Mouse (Mus musculus) stomach, embryonic 15.5 days (tissue): ENCODE measurements at regions not wholly inside any gene's neighbourhood (a gene's known extent, or its start where the extent isn't known, plus 50 kb on each side); places are given as distances from the start of the nearest gene placed in this dataset.

Source experiments
- ATAC-seq: fragments of 200-750 bp; cut with Nextera tagmentation; 2 replicates; pipeline ENCODE4 v1.8.0; 2017; ENCODE audit warnings: low read depth, moderate number of reproducible peaks, moderate TSS enrichment; ENCODE audit not compliant: insufficient read depth, low FRiP score
- H3K27ac ChIP-seq: fragments of 300-500 bp; sonication (generic); 2 replicates; pipeline ENCODE4 v1.5.1; 2015; ENCODE audit warnings: mild to moderate bottlenecking, inconsistent platforms
- H3K27me3 ChIP-seq: fragments of 300-500 bp; sonication (generic); replicated peaks from 2 replicates; pipeline ENCODE4 v1.6.1; 2015; ENCODE audit warnings: inconsistent platforms
- H3K36me3 ChIP-seq: fragments of 300-500 bp; sonication (generic); 2 replicates; pipeline ENCODE4 v1.6.1; 2015; ENCODE audit warnings: inconsistent platforms
- H3K4me1 ChIP-seq: fragments of 300-500 bp; sonication (generic); 2 replicates; pipeline ENCODE4 v1.6.1; 2015; ENCODE audit warnings: inconsistent platforms
- H3K4me2 ChIP-seq: fragments of 300-500 bp; sonication (generic); 2 replicates; pipeline ENCODE4 v1.6.1; 2015; ENCODE audit warnings: mild to moderate bottlenecking, inconsistent platforms
- H3K4me3 ChIP-seq: fragments of 300-500 bp; sonication (generic); replicated peaks from 2 replicates; pipeline ENCODE4 v1.5.1; 2015; ENCODE audit warnings: inconsistent platforms
- H3K9ac ChIP-seq: fragments of 300-500 bp; sonication (generic); 2 replicates; pipeline ENCODE4 v1.6.1; 2015; ENCODE audit warnings: inconsistent platforms
- H3K9me3 ChIP-seq: fragments of 300-500 bp; sonication (generic); 2 replicates; pipeline ENCODE4 v1.6.1; 2016; ENCODE audit warnings: inconsistent platforms
- WGBS: fragments of 180-500 bp; shearing (Covaris S2); methylation state at CpG from one replicate; pipeline ENCODE4 v1.1.7; 2015; 5-methylcytosine and 5-hydroxymethylcytosine counted together

DNA sequence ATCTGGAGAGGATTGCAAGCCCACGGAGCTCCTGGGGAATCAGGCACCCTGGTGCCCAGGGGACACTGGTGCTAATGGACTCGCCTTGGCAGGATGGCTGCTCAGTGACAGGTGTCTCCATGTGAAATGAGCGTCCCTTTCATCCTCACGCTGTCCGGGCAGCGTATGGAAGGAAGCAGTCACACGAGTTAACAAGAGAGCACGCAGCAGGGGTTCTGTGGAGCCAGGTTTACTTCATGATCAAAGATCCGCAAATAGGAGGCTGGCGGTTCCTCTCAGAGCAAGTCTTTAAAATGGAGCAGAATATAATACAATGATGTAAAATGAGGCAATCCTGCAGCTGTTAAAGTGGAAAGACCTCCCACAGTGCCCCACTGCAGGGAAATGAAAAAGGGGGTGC, 276.8 kb downstream of the Matn1 start:
- no peak overlapping the region for H3K4me3 ChIP-seq
- no peak overlapping the region for H3K27ac ChIP-seq
- H3K27me3 ChIP-seq: no peaks in the 10 kb centered on the region
- H3K9ac ChIP-seq: no peak overlapping the region
- H3K4me1 ChIP-seq: no peaks in the 10 kb centered on the region
- no peak overlapping the region for H3K4me2 ChIP-seq
- no peaks in the 10 kb centered on the region for H3K9me3 ChIP-seq
- no peaks in the 10 kb centered on the region for H3K36me3 ChIP-seq
- WGBS: 81% methylated on average over 10 of the region's 10 CpGs
- ATAC-seq: no peak

DNA sequence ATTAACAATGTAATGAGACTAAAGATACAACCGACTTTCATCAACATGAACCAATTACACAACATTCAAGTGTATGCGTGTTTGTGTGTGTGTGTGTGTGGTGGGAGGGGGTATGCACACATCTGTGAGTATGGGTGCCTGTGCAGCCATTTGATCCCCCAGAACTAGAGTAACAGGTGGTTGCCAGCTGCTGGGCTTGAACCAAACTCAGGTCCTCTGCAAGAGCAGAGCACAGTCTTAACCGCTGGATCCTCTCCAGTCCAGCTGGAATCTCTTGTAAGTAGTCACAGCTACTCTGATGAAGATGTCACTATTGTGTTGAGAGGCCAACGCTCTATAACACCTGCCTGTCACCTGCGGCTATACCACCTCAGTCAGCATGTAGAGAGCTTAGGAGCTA, 286.2 kb downstream of the Matn1 start:
- no peaks in the 10 kb centered on the region for H3K9me3 ChIP-seq
- no peaks in the 10 kb centered on the region for H3K27me3 ChIP-seq
- ATAC-seq: no peak
- no peak overlapping the region for H3K27ac ChIP-seq
- no peak overlapping the region for H3K4me3 ChIP-seq
- H3K9ac ChIP-seq: no peak overlapping the region
- H3K4me2 ChIP-seq: no peak overlapping the region
- no peaks in the 10 kb centered on the region for H3K4me1 ChIP-seq
- no peaks in the 10 kb centered on the region for H3K36me3 ChIP-seq
- 87% methylated on average over 5 of the region's 5 CpGs for whole genome bisulfite sequencing

DNA sequence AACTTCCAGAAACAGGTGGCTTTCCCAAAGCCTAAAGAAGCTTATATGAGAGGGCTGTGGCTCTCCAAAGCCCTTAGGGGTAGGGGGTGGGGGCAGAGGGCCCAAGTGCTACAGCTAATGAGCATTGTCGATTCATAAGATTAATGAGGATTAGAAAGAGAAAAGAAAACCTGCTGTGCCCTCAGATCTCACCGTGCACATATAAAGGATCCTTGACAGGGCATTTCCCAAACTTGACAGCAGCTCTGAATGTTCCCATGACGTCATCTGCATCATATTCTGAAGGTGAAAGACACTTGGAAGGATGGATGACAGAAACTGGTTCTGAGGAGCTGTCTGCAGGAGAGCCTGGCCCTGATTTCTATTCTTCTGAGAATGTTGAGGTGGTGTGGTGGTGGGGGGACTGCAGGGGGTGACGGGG, 292.4 kb downstream of the Matn1 start:
- Histone ChIP-seq H3K27ac (no peak overlapping the region), H3K36me3 (no peaks in the 10 kb centered on the region), H3K9ac (no peak overlapping the region), H3K4me3 (no peak overlapping the region), H3K4me2 (no peak overlapping the region), H3K27me3 (no peaks in the 10 kb centered on the region), H3K4me1 (no peaks in the 10 kb centered on the region), H3K9me3 (no peaks in the 10 kb centered on the region)
- WGBS: 41% methylated on average over 4 of the region's 4 CpGs
- ATAC-seq: no peak

DNA sequence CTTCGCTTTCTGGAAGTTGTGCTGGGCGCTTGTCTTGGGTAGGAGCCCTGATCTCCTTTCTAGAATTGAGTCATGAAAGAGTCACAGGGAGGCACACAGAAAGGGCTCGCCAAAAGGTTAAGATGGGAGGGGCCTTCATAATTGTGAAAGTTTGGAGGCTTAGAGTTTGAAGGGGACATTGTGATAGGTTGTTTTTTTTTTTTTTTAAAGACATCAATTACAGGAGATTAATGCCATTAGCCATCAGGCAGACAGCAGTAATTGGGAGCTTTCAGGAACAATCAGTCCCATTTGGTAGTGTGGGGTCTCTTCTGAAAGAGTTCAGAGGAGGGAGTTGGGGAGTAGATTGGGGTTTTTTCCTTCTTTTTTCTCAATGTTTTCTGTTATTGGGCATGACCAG, 294.4 kb downstream of the Matn1 start:
- Histone ChIP-seq H3K9me3 (no peaks in the 10 kb centered on the region), H3K4me1 (no peaks in the 10 kb centered on the region), H3K9ac (no peak overlapping the region), H3K36me3 (no peaks in the 10 kb centered on the region), H3K27me3 (no peaks in the 10 kb centered on the region; the same call in 1 of the 2 replicates), H3K4me2 (no peak overlapping the region), H3K27ac (no peak overlapping the region), H3K4me3 (no peak overlapping the region)
- no peak for ATAC-seq
- 74% methylated on average over 3 of the region's 3 CpGs for whole genome bisulfite sequencing

DNA sequence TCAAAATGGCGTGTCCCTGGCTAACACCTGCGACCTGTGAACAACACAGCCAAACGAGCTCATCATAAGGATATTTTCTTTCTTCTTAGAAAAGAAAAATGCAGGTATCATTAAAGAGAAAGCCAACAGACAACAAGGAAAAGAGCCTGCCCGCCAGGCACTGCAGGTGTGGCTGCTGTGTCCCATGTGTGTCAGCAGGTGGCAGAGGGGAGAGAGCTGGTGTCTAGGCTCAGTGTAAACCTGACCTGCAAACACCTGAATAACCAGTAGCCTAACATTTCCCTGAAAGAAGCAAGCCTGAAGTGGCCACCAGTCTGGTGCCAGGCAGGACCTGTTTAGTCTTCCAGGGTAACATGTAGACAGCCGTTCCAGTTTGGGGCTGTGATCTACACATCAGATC, 294.9 kb downstream of the Matn1 start:
- Histone ChIP-seq H3K4me3 (no peak overlapping the region), H3K9me3 (no peaks in the 10 kb centered on the region), H3K36me3 (no peaks in the 10 kb centered on the region), H3K27me3 (no peaks in the 10 kb centered on the region; the same call in 1 of the 2 replicates), H3K4me2 (no peak overlapping the region), H3K9ac (no peak overlapping the region), H3K4me1 (no peaks in the 10 kb centered on the region), H3K27ac (no peak overlapping the region)
- WGBS: 73% methylated on average over 5 of the region's 5 CpGs
- no peak for ATAC-seq

DNA sequence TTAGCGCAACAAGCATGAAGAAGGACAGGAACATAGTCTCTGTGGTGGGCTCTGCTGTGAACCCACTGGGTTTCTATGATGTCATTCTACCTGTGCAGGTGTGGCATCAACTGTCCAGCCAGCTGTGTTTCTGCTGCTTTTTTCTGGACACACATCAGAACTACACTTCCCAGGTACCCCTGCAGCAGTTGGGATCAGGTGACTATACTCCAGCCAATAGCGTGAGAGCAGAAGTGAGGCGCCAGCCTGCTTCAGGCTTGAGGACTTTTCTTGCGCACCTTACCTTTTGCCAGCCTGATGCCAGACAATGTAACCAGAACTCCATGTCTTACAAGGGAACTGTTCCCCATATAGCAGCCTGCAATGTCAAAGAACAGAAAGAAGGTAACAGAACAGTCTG, 296.3 kb downstream of the Matn1 start:
- Histone ChIP-seq H3K4me1 (no peaks in the 10 kb centered on the region), H3K4me2 (no peak overlapping the region), H3K4me3 (no peak overlapping the region), H3K9ac (no peak overlapping the region), H3K27me3 (no peaks in the 10 kb centered on the region; the same call in 1 of the 2 replicates), H3K27ac (no peak overlapping the region), H3K36me3 (no peaks in the 10 kb centered on the region), H3K9me3 (no peaks in the 10 kb centered on the region)
- no peak for ATAC-seq
- 73% methylated on average over 4 of the region's 4 CpGs for WGBS

DNA sequence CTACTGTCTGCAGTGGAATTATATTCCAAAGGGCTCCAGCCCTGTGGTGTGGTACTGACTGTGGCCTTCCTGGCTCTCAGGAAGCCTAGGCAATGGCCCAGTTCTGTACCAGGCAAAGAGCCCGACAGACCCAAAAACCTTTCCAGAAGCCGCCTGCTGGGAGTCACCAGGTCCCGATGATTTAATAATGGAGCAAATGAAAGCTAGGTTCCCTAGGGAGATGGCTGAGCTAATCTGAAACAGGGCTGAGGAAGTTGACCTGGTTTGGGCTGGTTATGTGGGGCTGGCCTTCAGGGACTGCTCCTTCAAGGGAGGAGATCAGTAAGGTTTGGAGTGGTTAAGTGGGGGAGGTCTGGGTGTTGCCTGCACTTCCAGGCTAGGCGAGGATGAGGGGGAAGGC, 298.1 kb downstream of the Matn1 start:
- WGBS: 70% methylated on average over 4 of the region's 4 CpGs
- Histone ChIP-seq H3K36me3 (no peaks in the 10 kb centered on the region), H3K27me3 (no peaks in the 10 kb centered on the region; the same call in 1 of the 2 replicates), H3K27ac (no peak overlapping the region), H3K4me3 (no peak overlapping the region), H3K4me1 (no peaks in the 10 kb centered on the region), H3K4me2 (no peak overlapping the region), H3K9me3 (no peaks in the 10 kb centered on the region), H3K9ac (no peak overlapping the region)
- ATAC-seq: no peak

DNA sequence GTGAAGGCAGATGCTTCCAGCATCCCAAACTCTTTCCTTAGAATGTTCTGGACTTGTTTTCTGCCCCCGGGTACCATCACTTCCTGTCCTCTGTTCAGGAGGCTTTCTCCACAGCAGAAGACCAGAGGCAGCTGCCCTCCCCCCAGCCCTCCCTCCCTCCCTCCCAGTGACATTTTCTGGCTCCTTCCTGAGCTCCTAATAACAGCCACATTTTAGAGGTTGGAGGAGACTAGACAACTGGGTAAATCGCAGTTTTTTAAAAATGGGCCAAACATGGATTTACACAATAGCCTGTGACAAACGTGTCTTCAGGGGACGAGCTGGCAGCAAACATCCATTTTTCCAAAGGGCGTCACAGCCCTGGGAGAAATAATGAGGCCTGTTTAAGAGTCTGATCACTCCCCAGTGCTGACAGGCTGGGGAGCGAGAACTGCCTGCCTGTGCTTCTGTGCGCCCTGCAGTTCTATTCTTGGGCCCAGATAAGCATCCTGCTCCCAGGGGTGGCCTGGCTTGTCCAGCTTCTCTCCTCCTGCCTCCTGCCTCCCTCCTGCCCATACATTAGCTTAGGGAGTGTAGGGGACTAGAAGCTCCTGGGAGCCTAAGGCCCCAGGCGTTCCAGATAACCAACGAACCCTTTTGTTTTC, 299.7 kb downstream of the Matn1 start:
- Histone ChIP-seq H3K4me3 (no peak overlapping the region), H3K27ac (no peak overlapping the region), H3K27me3 (no peaks in the 10 kb centered on the region; the same call in 1 of the 2 replicates), H3K4me1 (no peaks in the 10 kb centered on the region), H3K9me3 (no peaks in the 10 kb centered on the region), H3K36me3 (no peaks in the 10 kb centered on the region), H3K4me2 (no peak overlapping the region), H3K9ac (no peak overlapping the region)
- no peak for ATAC-seq
- 55% methylated on average over 9 of the region's 9 CpGs for WGBS

DNA sequence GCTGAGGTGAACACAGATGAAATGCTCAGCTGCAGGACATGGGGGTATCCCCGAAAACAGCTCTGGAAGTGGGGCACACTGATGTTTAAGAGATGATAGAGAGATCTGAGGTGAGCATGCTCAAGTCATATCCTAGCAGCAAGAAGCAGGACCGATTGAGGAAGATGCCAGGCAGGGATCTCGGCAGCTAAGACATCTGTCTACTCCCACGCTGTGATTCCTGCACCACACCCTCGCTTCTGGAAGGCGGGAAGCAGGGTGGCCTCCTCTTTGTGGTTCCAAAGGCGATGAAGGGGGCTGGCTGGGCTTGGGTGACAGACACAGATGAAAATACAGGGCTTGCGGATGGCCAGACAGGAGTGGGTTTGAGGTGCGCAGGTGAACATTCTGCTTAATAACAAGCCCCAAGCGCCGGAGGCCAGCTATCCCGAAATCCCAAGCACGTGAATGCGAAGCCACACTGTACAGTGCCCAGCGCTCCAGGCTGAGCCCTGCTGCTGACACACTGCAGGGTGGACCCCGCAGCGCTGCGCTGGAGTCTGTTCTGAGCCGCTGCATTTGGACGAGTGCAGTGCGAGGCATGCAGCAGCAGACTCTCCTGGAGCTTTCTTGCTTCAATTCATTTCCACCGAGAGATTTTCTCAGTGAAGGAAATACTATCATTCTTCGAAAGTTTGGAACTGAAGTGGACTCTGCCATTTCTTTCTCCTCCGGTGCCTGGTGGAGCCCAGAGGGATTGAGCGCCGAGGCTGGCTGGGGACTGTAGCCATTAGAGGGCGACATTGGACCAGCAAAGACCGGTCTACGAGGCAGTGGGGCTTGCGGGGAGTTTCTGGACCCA, 308.6 kb downstream of the Matn1 start:
- Histone ChIP-seq H3K4me1 (no peaks in the 10 kb centered on the region), H3K9ac (no peak overlapping the region), H3K4me3 (peak overlapping the region; percentile 8; the same call in 1 of the 2 replicates), H3K9me3 (no peaks in the 10 kb centered on the region), H3K4me2 (peak overlapping the region; percentile 43), H3K27ac (no peak overlapping the region), H3K36me3 (no peaks in the 10 kb centered on the region), H3K27me3 (peaks cover 7% of the 10 kb centered on the region; the same call in 1 of the 2 replicates)
- 21% methylated on average over 30 of the region's 30 CpGs for WGBS
- peak; percentile 68; the same call in 1 of the 2 replicates for ATAC-seq

DNA sequence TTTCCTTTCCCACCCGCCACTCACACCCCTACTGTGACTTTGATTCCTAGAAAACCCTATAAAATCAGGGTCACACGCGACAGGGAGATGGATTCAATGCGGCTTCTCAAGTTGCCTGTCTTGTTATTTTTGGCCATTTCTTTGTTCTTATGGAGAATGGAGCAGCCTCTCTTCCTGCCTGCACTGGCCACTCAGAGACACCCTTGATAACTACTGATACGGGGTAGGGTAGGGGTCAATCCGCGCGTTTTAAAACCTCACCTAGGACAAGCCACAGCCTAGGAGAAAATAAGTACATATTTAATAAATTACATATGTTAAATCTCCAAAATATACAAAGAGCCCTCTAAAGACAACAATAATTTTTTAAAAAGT, 309.2 kb downstream of the Matn1 start:
- Histone ChIP-seq H3K4me2 (peak overlapping the region; percentile 43), H3K36me3 (no peaks in the 10 kb centered on the region), H3K9ac (no peak overlapping the region), H3K27me3 (peaks cover 7% of the 10 kb centered on the region; the same call in 1 of the 2 replicates), H3K4me1 (no peaks in the 10 kb centered on the region), H3K9me3 (no peaks in the 10 kb centered on the region), H3K27ac (no peak overlapping the region), H3K4me3 (no peak overlapping the region)
- WGBS: 9% methylated on average over 8 of the region's 8 CpGs
- ATAC-seq: no peak

DNA sequence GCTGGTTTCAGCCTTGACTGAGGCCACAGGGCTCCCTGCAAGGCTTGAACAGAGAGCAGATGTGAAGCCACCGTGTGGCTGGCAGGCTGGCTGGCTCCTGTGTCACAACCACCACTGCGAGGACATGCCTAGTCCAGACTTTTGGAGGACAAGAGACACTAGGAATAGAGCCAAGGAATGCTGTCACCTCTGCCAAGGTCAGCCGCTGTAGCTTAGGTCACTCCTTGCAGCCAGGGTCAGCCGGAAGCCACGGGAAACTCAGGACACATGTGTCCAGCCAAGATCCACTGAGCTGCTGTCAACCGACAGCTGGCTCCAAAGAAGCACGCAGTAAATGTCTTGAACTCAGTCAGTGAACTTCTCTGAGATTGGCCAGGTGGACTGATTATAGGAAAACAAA, 310.1 kb downstream of the Matn1 start:
- 62% methylated on average over 7 of the region's 7 CpGs for WGBS
- H3K4me3 ChIP-seq: no peak overlapping the region
- no peaks in the 10 kb centered on the region for H3K4me1 ChIP-seq
- no peak overlapping the region for H3K4me2 ChIP-seq
- no peaks in the 10 kb centered on the region for H3K36me3 ChIP-seq
- no peak overlapping the region for H3K27ac ChIP-seq
- no peak for ATAC-seq
- no peaks in the 10 kb centered on the region for H3K9me3 ChIP-seq
- H3K27me3 ChIP-seq: peaks cover 7% of the 10 kb centered on the region; the same call in 1 of the 2 replicates
- no peak overlapping the region for H3K9ac ChIP-seq

DNA sequence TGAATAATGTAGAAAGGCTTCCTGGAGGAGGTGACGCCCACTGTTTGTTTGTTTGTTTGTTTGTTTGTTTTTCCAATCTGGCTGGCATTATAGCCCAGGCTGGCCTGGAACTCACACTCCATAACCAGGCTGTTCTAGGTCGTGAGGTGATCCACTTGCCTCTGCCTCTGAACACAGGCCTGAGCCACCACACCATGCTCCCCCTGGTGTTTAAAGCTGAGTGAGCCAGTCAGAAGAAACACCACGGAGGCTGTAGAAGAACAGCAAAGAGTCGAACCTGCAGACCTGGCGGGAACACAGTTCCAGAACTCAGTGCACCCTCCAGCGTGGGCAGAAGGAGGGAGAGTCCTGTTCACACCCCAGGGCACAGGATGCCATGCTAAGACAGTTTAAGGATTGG, 310.5 kb downstream of the Matn1 start:
- Histone ChIP-seq H3K4me2 (no peak overlapping the region), H3K9ac (no peak overlapping the region), H3K27me3 (peaks cover 7% of the 10 kb centered on the region; the same call in 1 of the 2 replicates), H3K9me3 (no peaks in the 10 kb centered on the region), H3K4me1 (no peaks in the 10 kb centered on the region), H3K4me3 (no peak overlapping the region), H3K27ac (no peak overlapping the region), H3K36me3 (no peaks in the 10 kb centered on the region)
- WGBS: 37% methylated on average over 6 of the region's 6 CpGs
- ATAC-seq: no peak
